Mouse (Mus musculus) lung, postnatal 0 days (tissue): ENCODE results near the gene Cdx2. TPM values are rescaled to one million over a fixed set of nuclear protein-coding genes. Genes with fewer than 3 reads are reported as not detected.

Experiments used
- ATAC-seq: fragments of 200-750 bp; cut with Nextera tagmentation; 2 replicates; pipeline ENCODE4 v1.8.0; 2017; ENCODE audit warnings: moderate library complexity
- DNase-seq: peaks from one replicate; pipeline ENCODE4 v3.0.0-alpha.2; 2016; ENCODE audit warnings: low spot score
- H3K27ac ChIP-seq: fragments of 300-500 bp; sonication (generic); 2 replicates; pipeline ENCODE4 v1.5.1; 2014; ENCODE audit warnings: antibody characterized with exemption, mild to moderate bottlenecking, low read length, mixed read lengths
- H3K27me3 ChIP-seq: fragments of 300-500 bp; sonication (generic); replicated peaks from 2 replicates; pipeline ENCODE4 v1.6.1; 2014; ENCODE audit warnings: low read length, mixed read lengths; ENCODE audit not compliant: insufficient read depth
- H3K36me3 ChIP-seq: fragments of 300-500 bp; sonication (generic); 2 replicates; pipeline ENCODE4 v1.6.1; 2014; ENCODE audit warnings: low read length, mixed read lengths; ENCODE audit not compliant: insufficient read depth
- H3K4me1 ChIP-seq: fragments of 300-500 bp; sonication (generic); 2 replicates; pipeline ENCODE4 v1.6.1; 2014; ENCODE audit warnings: antibody characterized with exemption, low read depth, low read length, mixed read lengths; ENCODE audit not compliant: insufficient read depth
- H3K4me2 ChIP-seq: fragments of 300-500 bp; sonication (generic); replicated peaks from 2 replicates; pipeline ENCODE4 v1.6.1; 2014; ENCODE audit warnings: low read depth, mild to moderate bottlenecking, low read length, moderate library complexity, mixed read lengths
- H3K4me3 ChIP-seq: fragments of 300-500 bp; sonication (generic); 2 replicates; pipeline ENCODE4 v1.5.1; 2014; ENCODE audit warnings: low read depth, low read length
- H3K9ac ChIP-seq: fragments of 300-500 bp; sonication (generic); replicated peaks from 2 replicates; pipeline ENCODE4 v1.6.1; 2014; ENCODE audit warnings: low read depth, mild to moderate bottlenecking
- H3K9me3 ChIP-seq: fragments of 300-500 bp; sonication (generic); 2 replicates; pipeline ENCODE4 v1.6.1; 2016; ENCODE audit warnings: low read length, mixed read lengths
- CTCF ChIP-seq: IDR thresholded peaks from 2 replicates; pipeline ENCODE4 v1.5.1; 2016; ENCODE audit warnings: antibody characterized with exemption, mild to moderate bottlenecking
- EP300 ChIP-seq: IDR thresholded peaks from 2 replicates; pipeline ENCODE4 v1.6.1; 2016; ENCODE audit warnings: antibody characterized with exemption, mild to moderate bottlenecking, control low read depth
- WGBS: fragments of 180-500 bp; shearing (Covaris S2); extraction: QIAGEN DNeasy Blood & Tissue Kit; methylation state at CpG from one replicate; pipeline ENCODE4 v1.1.7; 2014; 5-methylcytosine and 5-hydroxymethylcytosine counted together
- polyA plus RNA-seq: library from polyadenylated mRNA; unstranded; fragments of >200 nt; fragmentation: Nextera tagmentation; extraction: Ambion mirVana; gene quantifications from 2 replicates; pipeline ENCODE4 v1.2.1, GENCODE M21; 2015

Cdx2 gene
- polyA plus RNA-seq, 1 experiment from 2014 or later: not detected

DNA sequence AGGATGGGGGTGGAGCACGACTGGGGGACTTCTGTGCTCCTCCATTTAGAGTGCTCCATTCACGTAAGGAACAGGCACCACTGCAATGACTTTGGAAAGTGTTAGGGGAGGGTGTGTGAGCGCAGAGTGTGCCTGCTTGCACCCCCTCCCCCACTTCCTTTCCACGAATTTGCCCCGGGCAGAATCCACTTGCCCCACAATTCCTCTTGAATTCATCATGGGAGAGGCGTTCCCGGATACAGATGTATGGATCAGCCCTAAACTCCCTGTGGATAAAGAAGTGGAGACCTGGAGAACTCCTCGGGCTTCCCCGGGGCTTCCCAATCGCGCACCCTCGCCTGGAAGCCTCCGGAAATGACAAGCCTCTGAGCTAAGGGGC is 29.5 kb downstream of the Cdx2 start:
- peaks cover 57% of the 10 kb centered on the region for H3K27me3 ChIP-seq
- H3K9me3 ChIP-seq: no peaks in the 10 kb centered on the region
- TF ChIP-seq CTCF (no peak), EP300 (no peak)
- no peak overlapping the region for H3K27ac ChIP-seq
- ATAC-seq: no peak
- no peak overlapping the region for H3K4me2 ChIP-seq
- H3K4me3 ChIP-seq: no peak overlapping the region
- H3K9ac ChIP-seq: no peak overlapping the region
- WGBS: 1% methylated on average over 13 of the region's 13 CpGs
- H3K36me3 ChIP-seq: no peaks in the 10 kb centered on the region
- no peaks in the 10 kb centered on the region for H3K4me1 ChIP-seq
- DNase-seq: no peak

DNA sequence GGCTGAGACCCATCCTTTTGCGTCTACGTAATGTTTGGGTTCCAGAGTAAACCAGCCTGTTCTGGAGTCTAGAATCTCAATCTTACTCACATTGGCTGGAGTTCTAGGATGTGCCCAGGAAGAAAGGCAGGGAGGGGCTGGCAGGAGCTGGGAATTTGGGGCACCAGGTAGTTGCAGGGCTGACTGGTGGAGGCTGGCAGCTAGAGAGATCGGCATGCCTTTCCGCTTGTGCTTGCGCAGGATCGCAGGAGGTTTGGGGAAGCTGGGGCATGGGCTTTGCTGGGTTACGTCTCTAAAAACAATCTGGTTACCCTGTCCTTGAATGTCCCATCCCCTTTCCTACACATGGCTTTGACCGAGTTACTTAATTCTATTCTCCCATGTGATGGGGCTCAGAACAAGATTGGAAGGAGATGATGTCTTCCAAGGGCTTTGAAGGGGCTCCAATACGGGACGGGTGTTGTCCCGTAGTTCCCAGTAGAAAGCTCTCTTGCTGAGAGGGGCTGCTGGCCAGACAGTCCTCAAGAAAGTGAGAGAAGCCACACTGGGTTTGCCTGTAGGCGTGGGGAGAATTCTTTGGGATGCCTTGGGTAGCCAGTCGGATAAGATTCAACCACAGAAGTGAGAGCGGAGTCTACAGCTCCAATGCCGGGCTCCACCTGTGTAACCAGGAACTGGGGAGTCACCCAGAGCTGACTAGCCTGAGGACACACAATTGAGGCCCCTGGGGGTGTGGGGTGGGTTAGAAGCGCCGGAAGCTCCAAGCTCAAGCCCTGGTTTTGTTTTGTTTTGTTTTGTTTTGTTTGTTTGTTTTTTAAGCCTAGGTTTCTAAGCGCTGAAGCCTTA is 30.1 kb downstream of the Cdx2 start:
- DNase-seq (no peak), ATAC-seq (no peak)
- H3K9me3 ChIP-seq: no peaks in the 10 kb centered on the region
- TF ChIP-seq EP300: no peak
- TF ChIP-seq CTCF: no peak
- H3K27me3 ChIP-seq: peaks cover 63% of the 10 kb centered on the region
- no peak overlapping the region for H3K4me3 ChIP-seq
- no peak overlapping the region for H3K4me2 ChIP-seq
- no peak overlapping the region for H3K27ac ChIP-seq
- 3% methylated on average over 18 of the region's 18 CpGs for WGBS
- no peaks in the 10 kb centered on the region for H3K36me3 ChIP-seq
- no peaks in the 10 kb centered on the region for H3K4me1 ChIP-seq
- no peak overlapping the region for H3K9ac ChIP-seq

DNA sequence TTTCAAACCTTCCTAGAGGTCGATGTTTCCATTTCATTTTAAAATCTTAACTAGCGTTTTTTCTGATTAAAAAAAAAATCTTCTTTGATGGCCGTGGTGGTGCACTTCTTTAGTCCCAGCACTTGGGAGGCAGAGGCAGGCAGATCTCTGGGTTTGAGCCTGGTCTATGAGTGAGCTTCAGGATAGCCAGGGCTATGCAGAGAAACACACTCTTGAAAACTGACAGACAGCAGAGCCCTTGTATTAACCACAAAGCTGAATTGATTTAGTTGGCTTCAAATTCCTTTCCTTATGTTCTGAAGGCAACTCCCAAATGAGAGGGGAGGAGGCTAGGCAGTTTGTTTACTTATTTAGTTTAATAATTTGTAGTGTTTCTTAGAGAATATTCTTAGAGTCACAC is 31.3 kb downstream of the Cdx2 start:
- Histone ChIP-seq H3K27ac (no peak overlapping the region), H3K4me3 (no peak overlapping the region), H3K9ac (no peak overlapping the region), H3K36me3 (no peaks in the 10 kb centered on the region), H3K4me1 (no peaks in the 10 kb centered on the region), H3K27me3 (peaks cover 74% of the 10 kb centered on the region), H3K4me2 (no peak overlapping the region), H3K9me3 (no peaks in the 10 kb centered on the region)
- 12% methylated on average over 3 of the region's 3 CpGs for WGBS
- DNase-seq (no peak), ATAC-seq (no peak)
- TF ChIP-seq CTCF: no peak
- no peak for TF ChIP-seq EP300

DNA sequence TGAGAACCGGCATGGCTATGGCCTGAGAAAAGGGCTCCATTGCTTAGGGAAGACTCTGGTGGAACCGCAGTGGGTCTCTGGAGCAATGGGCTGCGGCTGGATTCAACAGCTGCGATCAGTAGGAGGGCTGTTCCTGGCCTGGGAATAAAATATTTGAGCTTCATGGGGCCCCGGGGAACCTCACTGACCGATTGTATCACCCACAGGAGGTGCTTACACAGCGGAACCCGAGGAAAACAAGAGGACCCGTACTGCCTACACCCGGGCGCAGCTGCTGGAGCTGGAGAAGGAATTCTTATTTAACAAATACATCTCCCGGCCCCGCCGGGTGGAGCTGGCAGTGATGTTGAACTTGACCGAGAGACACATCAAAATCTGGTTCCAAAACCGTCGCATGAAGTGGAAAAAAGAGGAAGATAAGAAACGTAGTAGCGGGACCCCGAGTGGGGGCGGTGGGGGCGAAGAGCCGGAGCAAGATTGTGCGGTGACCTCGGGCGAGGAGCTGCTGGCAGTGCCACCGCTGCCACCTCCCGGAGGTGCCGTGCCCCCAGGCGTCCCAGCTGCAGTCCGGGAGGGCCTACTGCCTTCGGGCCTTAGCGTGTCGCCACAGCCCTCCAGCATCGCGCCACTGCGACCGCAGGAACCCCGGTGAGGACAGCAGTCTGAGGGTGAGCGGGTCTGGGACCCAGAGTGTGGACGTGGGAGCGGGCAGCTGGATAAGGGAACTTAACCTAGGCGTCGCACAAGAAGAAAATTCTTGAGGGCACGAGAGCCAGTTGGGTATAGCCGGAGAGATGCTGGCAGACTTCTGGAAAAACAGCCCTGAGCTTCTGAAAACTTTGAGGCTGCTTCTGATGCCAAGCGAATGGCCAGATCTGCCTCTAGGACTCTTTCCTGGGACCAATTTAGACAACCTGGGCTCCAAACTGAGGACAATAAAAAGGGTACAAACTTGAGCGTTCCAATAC is 32.6 kb downstream of the Cdx2 start:
- Histone ChIP-seq H3K4me3 (no peak overlapping the region; the same call in 1 of the 2 replicates), H3K9me3 (no peaks in the 10 kb centered on the region), H3K4me1 (no peaks in the 10 kb centered on the region), H3K9ac (no peak overlapping the region), H3K27ac (no peak overlapping the region), H3K36me3 (no peaks in the 10 kb centered on the region), H3K27me3 (peaks cover 77% of the 10 kb centered on the region), H3K4me2 (no peak overlapping the region)
- TF ChIP-seq EP300 (no peak), CTCF (no peak)
- ATAC-seq (no peak), DNase-seq (no peak)
- WGBS: under 1% methylated on average over 48 of the region's 48 CpGs

GRCm38 (mm10) chr5:147272808-147273345 is 34.2 kb downstream of the Cdx2 start:
- Histone ChIP-seq H3K36me3 (no peaks in the 10 kb centered on the region), H3K9me3 (no peaks in the 10 kb centered on the region), H3K4me2 (no peak overlapping the region), H3K9ac (no peak overlapping the region), H3K4me3 (no peak overlapping the region), H3K27me3 (peaks cover 75% of the 10 kb centered on the region), H3K4me1 (no peaks in the 10 kb centered on the region), H3K27ac (no peak overlapping the region)
- 3% methylated on average over 10 of the region's 10 CpGs for WGBS
- no peak for ATAC-seq
- TF ChIP-seq CTCF: no peak
- no peak for TF ChIP-seq EP300
- no peak for DNase-seq
